Mouse (Mus musculus): Measurements from ENCODE around the gene Tnfsf13.

The Tnfsf13 gene

GRCm38 (mm10) chr11:69680136-69680855 is 5.3 kb downstream of the Tnfsf13 start:
- DNase-seq = peak; percentile 26

GRCm38 (mm10) chr11:69679144-69679543 is 6.4 kb downstream of the Tnfsf13 start:
- DNase-seq = no peak

GRCm38 (mm10) chr11:69672211-69672706 is 13.3 kb downstream of the Tnfsf13 start, which contains the start of gene Eif4a1:
TSS of gene Eif4a1 (minus strand) at chr11:69672423.
- peak; percentile 98 for DNase-seq

GRCm38 (mm10) chr11:69671726-69672124 is 13.9 kb downstream of the Tnfsf13 start:
- no peak for DNase-seq

- DNase-seq = peak; percentile 99
These were observed 14.5 kb downstream of the Tnfsf13 start for GRCm38 (mm10) chr11:69670786-69671725.

- DNase-seq = no peak
These were observed 18.9 kb downstream of the Tnfsf13 start for GRCm38 (mm10) chr11:69666665-69667005.

- peak; percentile 57 for DNase-seq
These were observed 19.5 kb downstream of the Tnfsf13 start, which contains the start of gene Cd68 for GRCm38 (mm10) chr11:69665961-69666664. TSS of gene Cd68 (minus strand) at chr11:69666153.

GRCm38 (mm10) chr11:69665457-69665960 is 20.1 kb downstream of the Tnfsf13 start:
- no peak for DNase-seq

GRCm38 (mm10) chr11:69664841-69665240 is 20.7 kb downstream of the Tnfsf13 start:
- DNase-seq = no peak

GRCm38 (mm10) chr11:69663795-69664194 is 21.8 kb downstream of the Tnfsf13 start:
- DNase-seq = no peak

- DNase-seq = no peak
These were observed 22.5 kb downstream of the Tnfsf13 start for GRCm38 (mm10) chr11:69662967-69663671.

- DNase-seq = peak; percentile 94
These were observed 23.2 kb downstream of the Tnfsf13 start, which contains the start of gene Mpdu1 for GRCm38 (mm10) chr11:69662213-69662966. TSS of gene Mpdu1 (minus strand) at chr11:69662642.

- DNase-seq = no peak
These were observed 24.2 kb downstream of the Tnfsf13 start for GRCm38 (mm10) chr11:69661221-69661881.

GRCm38 (mm10) chr11:69657462-69657881 is 28.1 kb downstream of the Tnfsf13 start:
- no peak for DNase-seq

- DNase-seq = peak; percentile 73
These were observed 28.7 kb downstream of the Tnfsf13 start for GRCm38 (mm10) chr11:69656617-69657461.

- DNase-seq = no peak
These were observed 29.5 kb downstream of the Tnfsf13 start for GRCm38 (mm10) chr11:69656065-69656455.

GRCm38 (mm10) chr11:69655264-69656064 is 30.1 kb downstream of the Tnfsf13 start, which contains the start of gene Sox15:
TSS of gene Sox15 (plus strand) at chr11:69655314.
- peak; percentile 67 for DNase-seq

GRCm38 (mm10) chr11:69654760-69655159 is 30.8 kb downstream of the Tnfsf13 start:
- DNase-seq = no peak

- DNase-seq = no peak
These were observed 32.2 kb downstream of the Tnfsf13 start for GRCm38 (mm10) chr11:69653399-69653798.

All from thymus, postnatal 4 days (tissue).